Mouse (Mus musculus) intestine, embryonic 16.5 days (tissue): Measurements from ENCODE around the gene Arhgef12. TPM values are rescaled to one million over a fixed set of nuclear protein-coding genes. Genes with fewer than 3 reads are reported as not detected.
A peak's percentile ranks its signal among the peaks of the same experiment; 100 is the strongest.

Experiments used
- ATAC-seq: fragments of 200-750 bp; cut with Nextera tagmentation; 2 replicates; pipeline ENCODE4 v1.8.0; 2017; ENCODE audit warnings: moderate TSS enrichment, moderate library complexity
- H3K27ac ChIP-seq: fragments of 300-500 bp; sonication (generic); 2 replicates; pipeline ENCODE4 v1.5.1; 2014; ENCODE audit warnings: mild to moderate bottlenecking, low read length
- H3K27me3 ChIP-seq: fragments of 300-500 bp; sonication (generic); replicated peaks from 2 replicates; pipeline ENCODE4 v1.6.1; 2014; ENCODE audit warnings: low read length, control low read depth, mixed read lengths; ENCODE audit not compliant: control insufficient read depth, insufficient read depth
- H3K36me3 ChIP-seq: fragments of 300-500 bp; sonication (generic); 2 replicates; pipeline ENCODE4 v1.6.1; 2014; ENCODE audit warnings: low read length, control low read depth; ENCODE audit not compliant: control insufficient read depth, insufficient read depth
- H3K4me1 ChIP-seq: fragments of 300-500 bp; sonication (generic); 2 replicates; pipeline ENCODE4 v1.6.1; 2014; ENCODE audit warnings: low read length, control low read depth, mixed read lengths; ENCODE audit not compliant: control insufficient read depth, insufficient read depth
- H3K4me2 ChIP-seq: fragments of 300-500 bp; sonication (generic); 2 replicates; pipeline ENCODE4 v1.6.1; 2014; ENCODE audit warnings: low read depth, low read length, control low read depth
- H3K4me3 ChIP-seq: fragments of 300-500 bp; sonication (generic); 2 replicates; pipeline ENCODE4 v1.5.1; 2014; ENCODE audit warnings: mild to moderate bottlenecking, low read length
- H3K9ac ChIP-seq: fragments of 300-500 bp; sonication (generic); 2 replicates; pipeline ENCODE4 v1.6.1; 2014; ENCODE audit warnings: low read depth, low read length
- H3K9me3 ChIP-seq: fragments of 300-500 bp; sonication (generic); 2 replicates; pipeline ENCODE4 v1.6.1; 2016; ENCODE audit warnings: low read length, control low read depth; ENCODE audit not compliant: control insufficient read depth
- WGBS: fragments of 180-500 bp; shearing (Covaris S2); extraction: QIAGEN DNeasy Blood & Tissue Kit; methylation state at CpG from one replicate; pipeline ENCODE4 v1.1.7; 2014; 5-methylcytosine and 5-hydroxymethylcytosine counted together
- polyA plus RNA-seq: library from polyadenylated mRNA; unstranded; fragments of >200 nt; fragmentation: Nextera tagmentation; extraction: Ambion mirVana; gene quantifications from 2 replicates; pipeline ENCODE4 v1.2.1, GENCODE M21; 2015

The Arhgef12 gene
- polyA plus RNA-seq, 1 experiment from 2014 or later: 5.6 TPM

GRCm38 (mm10) chr9:43114833-43115232 lies 7.8 kb upstream of the Arhgef12 start:
- H3K36me3 ChIP-seq: no peaks in the 10 kb centered on the region
- 59% methylated on average over 4 of the region's 4 CpGs for WGBS
- H3K27ac ChIP-seq: no peak overlapping the region
- no peak for ATAC-seq
- H3K4me3 ChIP-seq: no peak overlapping the region
- no peak overlapping the region for H3K4me2 ChIP-seq
- H3K4me1 ChIP-seq: peaks cover 11% of the 10 kb centered on the region
- H3K27me3 ChIP-seq: no peaks in the 10 kb centered on the region
- H3K9me3 ChIP-seq: no peaks in the 10 kb centered on the region
- H3K9ac ChIP-seq: no peak overlapping the region

- H3K27ac ChIP-seq: no peak overlapping the region
- WGBS: 88% methylated on average over 8 of the region's 8 CpGs
These were observed 3.4 kb upstream of the Arhgef12 start for GRCm38 (mm10) chr9:43110286-43110980.

GRCm38 (mm10) chr9:43109125-43109524 lies 2.1 kb upstream of the Arhgef12 start:
- no peak for ATAC-seq
- no peaks in the 10 kb centered on the region for H3K9me3 ChIP-seq
- H3K36me3 ChIP-seq: no peaks in the 10 kb centered on the region
- H3K27me3 ChIP-seq: no peaks in the 10 kb centered on the region
- H3K9ac ChIP-seq: no peak overlapping the region
- H3K4me3 ChIP-seq: no peak overlapping the region
- H3K4me2 ChIP-seq: no peak overlapping the region
- 92% methylated on average over 7 of the region's 7 CpGs for WGBS
- no peaks in the 10 kb centered on the region for H3K4me1 ChIP-seq
- no peak overlapping the region for H3K27ac ChIP-seq

More at GRCm38 (mm10) chr9:43110286-43110980, 3.4 kb upstream of the Arhgef12 start:
- Histone ChIP-seq H3K27me3 (no peaks in the 10 kb centered on the region), H3K9ac (no peak overlapping the region), H3K4me3 (no peak overlapping the region), H3K36me3 (no peaks in the 10 kb centered on the region), H3K4me2 (no peak overlapping the region), H3K4me1 (0 out of 2 replicates have a peak, but pooled peaks cover 1% of the 10 kb centered on the region), H3K9me3 (no peaks in the 10 kb centered on the region)
- no peak for ATAC-seq

GRCm38 (mm10) chr9:43108721-43109120 lies 1.7 kb upstream of the Arhgef12 start:
- no peak overlapping the region for H3K9ac ChIP-seq
- H3K4me3 ChIP-seq: no peak overlapping the region
- H3K36me3 ChIP-seq: no peaks in the 10 kb centered on the region
- no peaks in the 10 kb centered on the region for H3K9me3 ChIP-seq
- ATAC-seq: no peak
- 83% methylated on average over 3 of the region's 3 CpGs for WGBS
- H3K27me3 ChIP-seq: no peaks in the 10 kb centered on the region
- H3K27ac ChIP-seq: no peak overlapping the region
- H3K4me2 ChIP-seq: no peak overlapping the region
- H3K4me1 ChIP-seq: peaks cover 2% of the 10 kb centered on the region

GRCm38 (mm10) chr9:43108081-43108480 lies 1.0 kb upstream of the Arhgef12 start:
- WGBS: 82% methylated on average over 1 of the region's 1 CpGs
- no peaks in the 10 kb centered on the region for H3K27me3 ChIP-seq
- H3K9me3 ChIP-seq: no peaks in the 10 kb centered on the region
- H3K4me3 ChIP-seq: no peak overlapping the region
- H3K4me2 ChIP-seq: no peak overlapping the region
- no peak overlapping the region for H3K9ac ChIP-seq
- no peak overlapping the region for H3K27ac ChIP-seq
- H3K4me1 ChIP-seq: peaks cover 7% of the 10 kb centered on the region
- no peaks in the 10 kb centered on the region for H3K36me3 ChIP-seq
- ATAC-seq: no peak

GRCm38 (mm10) chr9:43107555-43107954 lies 516 bp upstream of the Arhgef12 start:
- Histone ChIP-seq H3K27ac (no peak overlapping the region), H3K4me3 (no peak overlapping the region), H3K4me1 (peaks cover 12% of the 10 kb centered on the region), H3K9ac (no peak overlapping the region), H3K27me3 (no peaks in the 10 kb centered on the region), H3K4me2 (no peak overlapping the region; the same call in 1 of the 2 replicates), H3K9me3 (no peaks in the 10 kb centered on the region), H3K36me3 (no peaks in the 10 kb centered on the region)
- ATAC-seq: no peak
- 58% methylated on average over 5 of the region's 5 CpGs for WGBS

- WGBS: 13% methylated on average over 22 of the region's 22 CpGs
- H3K27ac ChIP-seq: peak overlapping the region; percentile 93
- H3K9me3 ChIP-seq: no peaks in the 10 kb centered on the region
- peaks cover 19% of the 10 kb centered on the region for H3K4me1 ChIP-seq
- H3K36me3 ChIP-seq: no peaks in the 10 kb centered on the region
- ATAC-seq: peak; percentile 26
- no peaks in the 10 kb centered on the region for H3K27me3 ChIP-seq
- H3K4me3 ChIP-seq: peak overlapping the region; percentile 89
- H3K9ac ChIP-seq: peak overlapping the region; percentile 93
- H3K4me2 ChIP-seq: peak overlapping the region; percentile 77
These were observed 433 bp downstream of the Arhgef12 start for GRCm38 (mm10) chr9:43106426-43107186.

- Histone ChIP-seq H3K27ac (peak overlapping the region; percentile 93), H3K9ac (peak overlapping the region; percentile 93), H3K4me2 (peak overlapping the region; percentile 77), H3K4me3 (peak overlapping the region; percentile 89), H3K36me3 (no peaks in the 10 kb centered on the region), H3K9me3 (no peaks in the 10 kb centered on the region), H3K4me1 (peaks cover 19% of the 10 kb centered on the region), H3K27me3 (no peaks in the 10 kb centered on the region)
- ATAC-seq: peak; percentile 87
- WGBS: under 1% methylated on average over 89 of the region's 91 CpGs
These were observed 1.2 kb downstream of the Arhgef12 start for GRCm38 (mm10) chr9:43105664-43106361.
